Mouse (Mus musculus): Measurements from ENCODE around the gene Rad51ap2. TPM values are rescaled to one million over a fixed set of nuclear protein-coding genes. Genes with fewer than 3 reads are reported as not detected.

The Rad51ap2 gene
- polyA plus RNA-seq (2014; fragmentation: Illumina TruSeq; extraction: RNeasy Lipid Tissue Mini Kit (QIAGEN cat#74804); ENCODE audit: low read depth, low replicate concordance): not detected

GRCm38 (mm10) chr12:11455549-11456194 is at the start of gene Rad51ap2:
Rad51ap2 (plus strand) TSS chr12:11456079.

GRCm38 (mm10) chr12:11436497-11437265 is 19.2 kb upstream of the Rad51ap2 start, which contains the start of gene Vsnl1:
Vsnl1 (minus strand) TSS chr12:11436613.

Other genes starting within 250 kb of the Rad51ap2 start
- not detected for gene Msgn1, start 247.1 kb upstream of the Rad51ap2 start, polyA plus RNA-seq (2014; fragmentation: Illumina TruSeq; extraction: RNeasy Lipid Tissue Mini Kit (QIAGEN cat#74804); ENCODE audit: low read depth, low replicate concordance)
- gene Gen1, start 190.3 kb upstream of the Rad51ap2 start, polyA plus RNA-seq (2014; fragmentation: Illumina TruSeq; extraction: RNeasy Lipid Tissue Mini Kit (QIAGEN cat#74804); ENCODE audit: low read depth, low replicate concordance): 0.85 TPM
- gene Smc6, start 190.2 kb upstream of the Rad51ap2 start, polyA plus RNA-seq (2014; fragmentation: Illumina TruSeq; extraction: RNeasy Lipid Tissue Mini Kit (QIAGEN cat#74804); ENCODE audit: low read depth, low replicate concordance): 27.0 TPM
- not detected for gene Vsnl1, start 19.5 kb upstream of the Rad51ap2 start, polyA plus RNA-seq (2014; fragmentation: Illumina TruSeq; extraction: RNeasy Lipid Tissue Mini Kit (QIAGEN cat#74804); ENCODE audit: low read depth, low replicate concordance)

All from liver, adult 10 weeks (tissue).